Mouse (Mus musculus): ENCODE results near the gene Gm37240. TPM values are rescaled to one million over a fixed set of nuclear protein-coding genes. Genes with fewer than 3 reads are reported as not detected.

The Gm37240 gene
- polyA plus RNA-seq, 1 experiment, result not detected

DNA sequence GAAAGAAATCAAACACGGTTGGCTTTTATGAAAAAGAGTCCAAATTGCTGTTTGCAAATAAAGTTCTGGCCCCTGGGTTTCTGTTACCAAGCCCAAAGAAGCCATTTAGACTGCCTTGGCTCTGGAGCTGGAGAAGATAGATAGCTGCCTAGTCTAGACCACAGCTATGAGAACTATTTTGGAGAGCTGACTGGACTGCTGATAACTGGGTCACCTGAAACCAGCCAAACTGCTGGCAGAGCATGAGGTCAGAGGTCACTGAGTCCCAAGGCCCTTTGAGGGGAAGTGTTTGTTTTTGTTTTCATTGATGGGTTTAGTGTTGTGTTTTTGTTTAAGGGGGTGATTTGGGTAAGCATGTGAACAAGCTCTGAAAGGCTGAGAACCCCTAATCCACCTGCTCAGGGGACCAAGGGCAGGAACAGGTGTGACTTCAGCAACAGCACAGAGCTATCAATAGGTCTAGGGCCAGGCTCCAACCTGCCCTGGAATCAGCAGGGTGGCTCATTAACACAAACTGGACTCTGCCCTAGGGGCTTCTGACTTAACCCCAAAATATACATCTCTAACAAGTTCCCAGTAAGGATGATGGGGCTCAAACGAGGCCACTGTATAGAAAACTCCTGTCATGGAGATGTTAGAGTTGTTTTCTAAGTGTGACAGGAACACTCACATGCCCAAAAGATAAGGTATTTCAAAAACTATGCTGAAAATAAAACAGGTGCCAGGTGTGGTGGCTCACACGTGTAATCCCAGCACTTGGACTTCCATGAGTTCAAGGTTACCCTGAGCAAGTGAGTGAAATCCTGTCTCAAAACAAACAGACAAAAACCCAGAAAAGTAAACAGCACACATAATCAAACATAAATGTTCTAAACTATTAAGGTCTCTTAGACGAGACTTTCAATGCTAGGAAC is 74.0 kb downstream of the Gm37240 start:
- no peak for TF ChIP-seq GATA1 (IDR thresholded peaks at IDR 0.05; ENCODE audit: low read length)

DNA sequence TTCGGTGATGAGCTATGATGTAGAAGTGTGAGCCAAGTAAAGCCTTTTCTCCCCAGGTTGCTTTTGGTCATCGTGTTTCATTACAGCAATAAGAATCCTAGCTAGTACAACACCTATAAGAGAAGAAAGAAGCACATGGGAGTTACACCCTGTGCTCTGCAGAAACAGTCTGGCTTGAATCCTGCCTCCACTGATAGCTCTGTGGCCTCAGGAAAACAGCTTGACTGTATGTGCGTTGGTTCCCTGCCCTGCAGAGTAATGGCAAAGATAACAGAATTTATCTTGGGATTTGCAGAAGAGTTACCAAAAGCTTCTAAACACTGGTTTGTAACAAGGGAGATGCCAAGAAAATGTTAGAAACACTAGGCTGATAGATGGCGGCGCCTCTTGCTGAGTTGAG is 75.3 kb downstream of the Gm37240 start:
- TF ChIP-seq GATA1 (IDR thresholded peaks at IDR 0.05; ENCODE audit: low read length), result no peak

GRCm38 (mm10) chr3:85793166-85793565 is 94.2 kb downstream of the Gm37240 start:
- TF ChIP-seq GATA1 (IDR thresholded peaks at IDR 0.05; ENCODE audit: low read length), result no peak

GRCm38 (mm10) chr3:85789748-85790147 is 97.6 kb downstream of the Gm37240 start:
- no peak for TF ChIP-seq GATA1 (IDR thresholded peaks at IDR 0.05; ENCODE audit: low read length)

DNA sequence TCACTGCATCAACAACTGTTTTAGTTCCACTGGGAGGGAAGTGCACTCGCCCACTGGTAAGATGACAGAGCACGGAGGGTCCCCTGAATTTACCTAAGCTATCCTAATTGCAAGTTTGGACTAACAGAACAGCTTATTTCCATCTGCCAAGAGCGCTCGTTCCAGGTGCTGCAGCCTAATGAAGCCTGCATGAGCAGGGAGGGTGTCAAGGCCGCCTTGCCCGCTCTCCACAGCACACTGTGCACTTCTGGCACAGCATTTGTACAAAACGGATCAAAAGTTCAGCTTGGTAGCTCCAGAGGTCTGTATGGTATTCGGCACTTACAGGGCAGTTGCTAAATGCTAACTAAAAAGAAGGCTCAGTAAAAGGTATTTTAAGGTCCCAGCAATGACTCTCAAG is 100.8 kb downstream of the Gm37240 start:
- no peak for TF ChIP-seq GATA1 (IDR thresholded peaks at IDR 0.05; ENCODE audit: low read length)

DNA sequence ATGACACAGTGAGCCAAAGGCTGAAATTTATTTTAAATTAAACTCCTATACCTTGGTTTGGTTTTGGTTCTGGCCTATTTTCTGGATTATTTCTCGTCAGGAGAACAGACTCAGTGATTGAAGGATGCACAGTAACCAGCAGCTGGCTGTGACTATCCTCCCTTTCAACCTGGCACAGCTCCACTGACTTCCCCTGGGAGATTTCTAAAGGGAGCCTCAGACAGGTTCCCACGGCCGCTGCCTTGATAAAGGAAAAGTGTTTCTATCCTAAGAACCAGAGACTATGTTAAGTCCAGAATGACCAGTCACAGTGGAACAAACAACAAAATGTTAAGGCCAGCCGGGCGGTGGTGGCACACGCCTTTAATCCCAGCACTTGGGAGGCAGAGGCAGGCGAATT is 106.4 kb downstream of the Gm37240 start:
- no peak for TF ChIP-seq GATA1 (IDR thresholded peaks at IDR 0.05; ENCODE audit: low read length)

DNA sequence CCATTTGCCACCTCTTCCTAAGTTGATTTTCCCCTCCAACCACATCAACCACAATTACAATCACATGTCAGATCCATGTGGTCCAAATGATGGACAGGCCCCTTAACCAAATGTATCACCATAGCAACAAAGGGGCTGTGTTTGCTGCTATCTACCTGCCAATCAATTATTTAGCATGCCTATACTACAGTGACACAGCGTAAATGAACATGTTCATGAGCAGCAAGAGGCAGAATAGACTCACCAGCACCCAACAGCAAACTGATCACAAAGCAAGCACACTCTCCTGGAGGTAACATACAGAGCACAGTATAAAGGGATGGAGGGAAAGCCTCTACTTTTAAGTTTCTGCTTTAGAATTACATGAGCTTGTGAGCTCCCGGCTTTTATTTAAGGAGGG is 107.0 kb downstream of the Gm37240 start:
- no peak for TF ChIP-seq GATA1 (IDR thresholded peaks at IDR 0.05; ENCODE audit: low read length)

DNA sequence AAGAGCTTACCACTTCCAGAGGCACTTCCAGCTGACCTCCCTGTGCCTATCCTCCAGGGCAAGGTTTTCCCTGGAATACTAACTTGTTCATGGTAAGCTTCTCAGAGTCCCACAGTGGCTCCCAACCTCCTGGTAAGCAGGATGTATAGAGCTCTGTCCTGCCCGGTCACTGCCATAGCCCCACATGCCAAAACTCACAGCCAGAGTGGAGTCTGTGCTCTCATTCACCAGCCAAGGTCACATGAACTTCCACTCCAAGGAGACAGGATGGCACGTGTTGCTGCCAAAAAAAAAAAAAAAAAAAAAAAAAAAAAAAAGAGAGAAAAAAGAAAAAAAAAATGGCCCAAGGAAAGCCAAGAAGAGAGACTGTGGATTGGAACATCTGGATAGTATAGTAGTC is 109.5 kb downstream of the Gm37240 start:
- TF ChIP-seq GATA1 (IDR thresholded peaks at IDR 0.05; ENCODE audit: low read length), result no peak

DNA sequence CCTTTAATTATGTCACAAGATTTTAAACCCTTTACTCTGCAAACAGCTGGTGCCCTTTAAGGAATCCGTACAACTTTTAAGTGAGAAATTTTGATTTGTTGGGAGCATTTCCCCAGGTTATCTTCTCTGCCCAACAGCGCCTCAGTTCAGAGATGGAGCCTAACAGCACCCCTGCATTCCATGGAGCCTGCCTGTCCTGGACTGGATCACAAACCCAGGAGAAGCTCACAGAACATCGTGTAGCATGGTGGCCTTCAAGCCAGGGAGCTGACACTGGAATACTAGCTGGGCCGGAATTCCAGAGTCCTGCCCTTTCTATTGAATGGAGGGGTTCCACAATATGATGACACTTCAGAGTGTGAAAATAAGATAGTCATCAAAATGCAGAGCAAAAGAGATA is 110.0 kb downstream of the Gm37240 start:
- no peak for TF ChIP-seq GATA1 (IDR thresholded peaks at IDR 0.05; ENCODE audit: low read length)

DNA sequence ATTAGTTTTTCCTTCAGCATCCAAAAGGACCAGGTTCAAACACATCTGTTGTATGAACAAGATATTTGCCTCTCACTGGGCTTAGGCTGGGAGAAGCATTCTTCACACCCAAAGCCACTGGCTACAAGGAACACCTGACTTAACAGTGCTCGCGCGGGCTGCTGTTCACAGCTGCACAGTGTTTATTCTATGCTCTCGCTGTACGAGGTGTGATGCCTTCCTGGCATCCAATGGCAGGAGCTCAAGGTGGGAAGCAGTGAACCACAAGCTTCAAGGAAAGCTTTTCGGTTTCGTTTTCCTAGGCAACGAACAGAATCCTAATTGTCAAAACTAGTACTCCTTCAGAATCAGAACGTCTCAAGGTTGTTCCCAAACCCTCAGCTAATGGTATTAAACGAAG is 110.6 kb downstream of the Gm37240 start:
- no peak for TF ChIP-seq GATA1 (IDR thresholded peaks at IDR 0.05; ENCODE audit: low read length)

- no peak for TF ChIP-seq GATA1 (IDR thresholded peaks at IDR 0.05; ENCODE audit: low read length)
Measured at GRCm38 (mm10) chr3:85776126-85776525, 111.2 kb downstream of the Gm37240 start.

- no peak for TF ChIP-seq GATA1 (IDR thresholded peaks at IDR 0.05; ENCODE audit: low read length)
Measured at GRCm38 (mm10) chr3:85773886-85774285, 113.4 kb downstream of the Gm37240 start.

GRCm38 (mm10) chr3:85773425-85773824 is 113.9 kb downstream of the Gm37240 start:
- no peak for TF ChIP-seq GATA1 (IDR thresholded peaks at IDR 0.05; ENCODE audit: low read length)

DNA sequence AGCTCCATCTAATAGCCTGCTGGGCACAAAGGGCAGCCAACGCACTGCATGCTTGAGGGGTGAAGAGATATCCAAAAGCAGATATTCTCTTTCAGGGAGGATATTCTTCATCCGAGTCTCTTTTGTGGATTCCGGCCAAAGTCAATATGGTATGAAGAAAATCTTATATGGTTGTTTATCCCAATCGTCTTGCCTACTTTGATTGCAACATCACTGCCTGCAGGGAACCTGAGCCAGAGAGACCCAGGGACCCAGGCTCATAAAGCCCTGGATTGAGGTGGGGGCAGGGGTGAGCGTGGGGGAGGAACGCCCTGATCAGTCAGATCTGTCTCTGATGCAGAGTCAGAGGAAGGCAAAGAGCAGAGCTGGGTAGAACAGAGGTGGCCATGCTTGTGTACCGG is 122.4 kb downstream of the Gm37240 start:
- no peak for TF ChIP-seq GATA1 (IDR thresholded peaks at IDR 0.05; ENCODE audit: low read length)

GRCm38 (mm10) chr3:85764008-85764834 is 123.1 kb downstream of the Gm37240 start:
- no peak for TF ChIP-seq GATA1 (IDR thresholded peaks at IDR 0.05; ENCODE audit: low read length)

- no peak for TF ChIP-seq GATA1 (IDR thresholded peaks at IDR 0.05; ENCODE audit: low read length)
Measured at GRCm38 (mm10) chr3:85757944-85758343, 129.4 kb downstream of the Gm37240 start.

Measured in G1E-ER4 (cell line).